Mouse (Mus musculus) lung, embryonic 14.5 days (tissue): ENCODE measurements around the gene Rbfox2. TPM values are rescaled to one million over a fixed set of nuclear protein-coding genes. Genes with fewer than 3 reads are reported as not detected.

Experiments
- ATAC-seq: fragments of 200-750 bp; cut with Nextera tagmentation; 2 replicates; pipeline ENCODE4 v1.8.0; 2017; ENCODE audit warnings: mild to moderate bottlenecking, moderate TSS enrichment, moderate library complexity; ENCODE audit not compliant: insufficient read depth
- DNase-seq: peaks from one replicate; pipeline ENCODE4 v3.0.0-alpha.2; 2015
- H3K27ac ChIP-seq: fragments of 300-500 bp; sonication (generic); 2 replicates; pipeline ENCODE4 v1.5.1; 2014; ENCODE audit warnings: low read depth, mild to moderate bottlenecking, moderate library complexity
- H3K27me3 ChIP-seq: fragments of 300-500 bp; sonication (generic); 2 replicates; pipeline ENCODE4 v1.6.1; 2014; ENCODE audit warnings: low read length, control low read depth; ENCODE audit not compliant: insufficient read depth
- H3K36me3 ChIP-seq: fragments of 300-500 bp; sonication (generic); 2 replicates; pipeline ENCODE4 v1.6.1; 2014; ENCODE audit warnings: control low read depth; ENCODE audit not compliant: insufficient read depth
- H3K4me1 ChIP-seq: fragments of 300-500 bp; sonication (generic); 2 replicates; pipeline ENCODE4 v1.6.1; 2014; ENCODE audit warnings: antibody characterized with exemption, control low read depth; ENCODE audit not compliant: insufficient read depth
- H3K4me2 ChIP-seq: fragments of 300-500 bp; sonication (generic); 2 replicates; pipeline ENCODE4 v1.6.1; 2014; ENCODE audit warnings: mild to moderate bottlenecking
- H3K4me3 ChIP-seq: fragments of 300-500 bp; sonication (generic); 2 replicates; pipeline ENCODE4 v1.5.1; 2014; ENCODE audit warnings: low read depth, low read length
- H3K9ac ChIP-seq: fragments of 300-500 bp; sonication (generic); 2 replicates; pipeline ENCODE4 v1.6.1; 2014
- H3K9me3 ChIP-seq: fragments of 300-500 bp; sonication (generic); 2 replicates; pipeline ENCODE4 v1.6.1; 2016; ENCODE audit warnings: low read depth, low read length, control low read depth
- CTCF ChIP-seq: IDR thresholded peaks from 2 replicates; pipeline ENCODE4 v1.5.1; 2016; ENCODE audit warnings: antibody characterized with exemption, low read depth
- WGBS: fragments of 180-500 bp; shearing (Covaris S2); extraction: QIAGEN DNeasy Blood & Tissue Kit; methylation state at CpG from one replicate; pipeline ENCODE4 v1.1.7; 2014; 5-methylcytosine and 5-hydroxymethylcytosine counted together
- polyA plus RNA-seq: library from polyadenylated mRNA; unstranded; fragments of >200 nt; fragmentation: Nextera tagmentation; extraction: Ambion mirVana; gene quantifications from 2 replicates; pipeline ENCODE4 v1.2.1, GENCODE M21; 2014

Gene Rbfox2
- polyA plus RNA-seq, 1 experiment from 2014 or later: 55.8 TPM

- Histone ChIP-seq H3K4me3 (no peak overlapping the region), H3K27ac (peak overlapping the region; percentile 24; the same call in 1 of the 2 replicates), H3K27me3 (no peaks in the 10 kb centered on the region), H3K4me1 (peaks cover 5% of the 10 kb centered on the region), H3K36me3 (no peaks in the 10 kb centered on the region), H3K9ac (no peak overlapping the region), H3K4me2 (no peak overlapping the region), H3K9me3 (no peaks in the 10 kb centered on the region)
- no peak; the same call in 1 of the 2 replicates for ATAC-seq
- peak; percentile 75 for DNase-seq
- TF ChIP-seq CTCF: peak; percentile 69
- 21% methylated on average over 6 of the region's 6 CpGs for WGBS
Observed at GRCm38 (mm10) chr15:77257437-77258229, 49.2 kb downstream of the Rbfox2 start.

GRCm38 (mm10) chr15:77256782-77257181 lies 50.0 kb downstream of the Rbfox2 start:
- ATAC-seq (no peak), DNase-seq (no peak)
- Histone ChIP-seq H3K36me3 (no peaks in the 10 kb centered on the region), H3K9ac (no peak overlapping the region), H3K4me3 (no peak overlapping the region), H3K4me1 (peaks cover 5% of the 10 kb centered on the region), H3K27ac (0 out of 2 replicates have a peak overlapping the region, but pooled peaks have one; percentile 24), H3K4me2 (no peak overlapping the region), H3K9me3 (no peaks in the 10 kb centered on the region), H3K27me3 (no peaks in the 10 kb centered on the region)
- WGBS: 80% methylated on average over 4 of the region's 4 CpGs
- TF ChIP-seq CTCF: no peak

GRCm38 (mm10) chr15:77254636-77255035 lies 52.2 kb downstream of the Rbfox2 start:
- ATAC-seq (peak; percentile 66; the same call in 1 of the 2 replicates), DNase-seq (peak; percentile 55)
- Histone ChIP-seq H3K27ac (peak overlapping the region; percentile 55; the same call in 1 of the 2 replicates), H3K9ac (no peak overlapping the region), H3K27me3 (no peaks in the 10 kb centered on the region), H3K9me3 (no peaks in the 10 kb centered on the region), H3K36me3 (no peaks in the 10 kb centered on the region), H3K4me1 (peaks cover 5% of the 10 kb centered on the region), H3K4me2 (no peak overlapping the region), H3K4me3 (no peak overlapping the region)
- WGBS: 9% methylated on average over 1 of the region's 1 CpGs
- TF ChIP-seq CTCF: no peak

GRCm38 (mm10) chr15:77254128-77254527 lies 52.7 kb downstream of the Rbfox2 start:
- Histone ChIP-seq H3K9me3 (no peaks in the 10 kb centered on the region), H3K4me2 (no peak overlapping the region), H3K27ac (peak overlapping the region; percentile 55; the same call in 1 of the 2 replicates), H3K36me3 (no peaks in the 10 kb centered on the region), H3K4me1 (peaks cover 5% of the 10 kb centered on the region), H3K27me3 (no peaks in the 10 kb centered on the region), H3K4me3 (no peak overlapping the region), H3K9ac (no peak overlapping the region)
- DNase-seq (peak; percentile 51), ATAC-seq (peak; percentile 76; the same call in 1 of the 2 replicates)
- no peak for TF ChIP-seq CTCF
- WGBS: 24% methylated on average over 2 of the region's 2 CpGs

- no peaks in the 10 kb centered on the region for H3K27me3 ChIP-seq
- 79% methylated on average over 3 of the region's 3 CpGs for WGBS
- H3K4me1 ChIP-seq: peaks cover 3% of the 10 kb centered on the region; the same call in 1 of the 2 replicates
- ATAC-seq (no peak), DNase-seq (no peak)
- no peak overlapping the region for H3K27ac ChIP-seq
- no peak overlapping the region for H3K4me2 ChIP-seq
- H3K9ac ChIP-seq: no peak overlapping the region
- H3K9me3 ChIP-seq: no peaks in the 10 kb centered on the region
- TF ChIP-seq CTCF: no peak
- no peaks in the 10 kb centered on the region for H3K36me3 ChIP-seq
- no peak overlapping the region for H3K4me3 ChIP-seq
Observed at GRCm38 (mm10) chr15:77251706-77252105, 55.1 kb downstream of the Rbfox2 start.

- Histone ChIP-seq H3K36me3 (no peaks in the 10 kb centered on the region), H3K9me3 (no peaks in the 10 kb centered on the region), H3K4me3 (no peak overlapping the region), H3K4me2 (no peak overlapping the region), H3K27ac (no peak overlapping the region), H3K4me1 (peaks cover 9% of the 10 kb centered on the region), H3K9ac (no peak overlapping the region), H3K27me3 (no peaks in the 10 kb centered on the region)
- TF ChIP-seq CTCF: no peak
- ATAC-seq (no peak), DNase-seq (no peak)
- 85% methylated on average over 2 of the region's 2 CpGs for WGBS
Observed at GRCm38 (mm10) chr15:77250806-77251205, 56.0 kb downstream of the Rbfox2 start.

- ATAC-seq (no peak), DNase-seq (no peak)
- H3K27me3 ChIP-seq: no peaks in the 10 kb centered on the region
- H3K9me3 ChIP-seq: no peaks in the 10 kb centered on the region
- peaks cover 15% of the 10 kb centered on the region; the same call in 1 of the 2 replicates for H3K4me1 ChIP-seq
- H3K4me2 ChIP-seq: no peak overlapping the region
- no peak overlapping the region for H3K4me3 ChIP-seq
- no peak for TF ChIP-seq CTCF
- 86% methylated on average over 5 of the region's 5 CpGs for WGBS
- H3K27ac ChIP-seq: no peak overlapping the region
- no peaks in the 10 kb centered on the region for H3K36me3 ChIP-seq
- no peak overlapping the region for H3K9ac ChIP-seq
Observed at GRCm38 (mm10) chr15:77249421-77249820, 57.4 kb downstream of the Rbfox2 start.
